Mouse (Mus musculus) embryonic facial prominence, embryonic 11.5 days (tissue): Measurements from ENCODE around the gene Dmbx1. TPM values are rescaled to one million over a fixed set of nuclear protein-coding genes. Genes with fewer than 3 reads are reported as not detected.

Experiments
- ATAC-seq: fragments of 200-750 bp; cut with Nextera tagmentation; replicated peaks from 2 replicates; pipeline ENCODE4 v1.8.0; 2017; ENCODE audit warnings: low read depth; ENCODE audit not compliant: insufficient number of reproducible peaks, low FRiP score, low TSS enrichment
- DNase-seq: peaks from one replicate; pipeline ENCODE4 v3.0.0-alpha.2; 2015; ENCODE audit warnings: low spot score
- H3K27ac ChIP-seq: fragments of 300-500 bp; sonication (generic); replicated peaks from 2 replicates; pipeline ENCODE4 v1.5.1; 2014; ENCODE audit warnings: mild to moderate bottlenecking, low read depth, low read length, control low read depth
- H3K27me3 ChIP-seq: fragments of 300-500 bp; sonication (generic); 2 replicates; pipeline ENCODE4 v1.6.1; 2014; ENCODE audit warnings: mild to moderate bottlenecking, low read length, moderate library complexity, mixed read lengths; ENCODE audit not compliant: control insufficient read depth, insufficient read depth
- H3K36me3 ChIP-seq: fragments of 300-500 bp; sonication (generic); replicated peaks from 2 replicates; pipeline ENCODE4 v1.6.1; 2014; ENCODE audit warnings: low read depth, mild to moderate bottlenecking, low read length, moderate library complexity, mixed read lengths; ENCODE audit not compliant: control insufficient read depth, insufficient read depth
- H3K4me1 ChIP-seq: fragments of 300-500 bp; sonication (generic); 2 replicates; pipeline ENCODE4 v1.6.1; 2014; ENCODE audit warnings: low read length, mixed read lengths; ENCODE audit not compliant: control insufficient read depth, insufficient read depth
- H3K4me2 ChIP-seq: fragments of 300-500 bp; sonication (generic); 2 replicates; pipeline ENCODE4 v1.6.1; 2014; ENCODE audit warnings: low read depth, mild to moderate bottlenecking, control low read depth, low read length, moderate library complexity
- H3K4me3 ChIP-seq: fragments of 300-500 bp; sonication (generic); 2 replicates; pipeline ENCODE4 v1.5.1; 2014; ENCODE audit warnings: low read depth, low read length, control low read depth
- H3K9ac ChIP-seq: fragments of 300-500 bp; sonication (generic); replicated peaks from 2 replicates; pipeline ENCODE4 v1.6.1; 2014; ENCODE audit warnings: mild to moderate bottlenecking, control low read depth, low read length
- H3K9me3 ChIP-seq: fragments of 300-500 bp; sonication (generic); replicated peaks from 2 replicates; pipeline ENCODE4 v1.6.1; 2016; ENCODE audit warnings: mild to moderate bottlenecking, low read length, inconsistent platforms, mixed read lengths; ENCODE audit not compliant: control insufficient read depth
- WGBS: fragments of 180-500 bp; shearing (Covaris S2); extraction: QIAGEN DNeasy Blood & Tissue Kit; methylation state at CpG from one replicate; pipeline ENCODE4 v1.1.7; 2014; 5-methylcytosine and 5-hydroxymethylcytosine counted together
- polyA plus RNA-seq: library from polyadenylated mRNA; unstranded; fragments of >200 nt; fragmentation: Nextera tagmentation; extraction: Ambion mirVana; gene quantifications from 2 replicates; pipeline ENCODE4 v1.2.1, GENCODE M21; 2014

The Dmbx1 gene
- polyA plus RNA-seq, 1 experiment from 2014 or later: 1.4 TPM

DNA sequence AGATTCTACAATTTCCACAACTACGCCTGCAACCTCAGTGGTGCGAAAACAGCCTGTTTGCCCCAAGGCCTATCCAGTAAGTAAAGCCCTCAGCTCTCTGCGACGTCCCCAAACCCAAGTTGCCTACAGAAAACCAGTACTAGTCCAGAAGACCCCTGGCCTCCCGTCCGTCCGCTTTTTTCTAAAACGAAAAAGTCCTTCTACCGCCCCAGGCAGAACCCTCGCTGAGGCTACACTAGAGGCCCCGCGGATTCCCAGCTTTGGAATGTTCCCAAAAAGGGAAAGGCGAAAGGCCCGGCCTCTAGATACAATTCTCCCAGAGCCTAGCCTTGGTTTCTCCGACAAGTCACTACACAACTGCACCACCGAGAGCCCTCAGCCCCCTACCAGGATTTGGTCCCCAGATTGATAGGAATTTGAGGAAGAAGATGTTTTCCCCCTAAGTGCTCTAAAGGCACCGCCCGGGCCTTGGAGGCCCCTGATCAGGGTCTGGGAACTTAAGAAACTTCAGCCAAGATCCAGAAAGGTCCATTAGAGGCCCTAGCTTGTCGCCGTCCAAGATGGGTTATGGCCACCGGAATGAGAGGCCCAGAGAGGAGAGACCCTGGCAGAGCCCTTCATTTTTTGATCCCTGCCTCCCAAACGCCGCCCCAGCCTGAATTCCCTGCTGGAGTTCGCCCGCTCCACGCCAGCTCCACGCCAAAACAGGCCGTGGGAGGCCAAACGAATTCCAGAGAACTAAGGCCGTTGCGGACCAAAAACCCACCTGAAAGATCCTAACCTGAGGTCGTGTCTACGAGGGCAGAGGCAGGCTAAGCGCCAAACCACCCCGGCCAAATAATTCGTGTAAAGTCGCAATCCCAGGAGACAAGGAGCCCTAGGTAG lies 1.2 kb downstream of the Dmbx1 start:
- peaks cover 91% of the 10 kb centered on the region for H3K27me3 ChIP-seq
- H3K9me3 ChIP-seq: no peaks in the 10 kb centered on the region
- no peak overlapping the region for H3K27ac ChIP-seq
- peak overlapping the region; percentile 78 for H3K4me2 ChIP-seq
- ATAC-seq: no peak
- peaks cover 5% of the 10 kb centered on the region; the same call in 1 of the 2 replicates for H3K4me1 ChIP-seq
- peak overlapping the region; percentile 28; the same call in 1 of the 2 replicates for H3K9ac ChIP-seq
- WGBS: 1% methylated on average over 37 of the region's 37 CpGs
- peak; percentile 54 for DNase-seq
- no peaks in the 10 kb centered on the region for H3K36me3 ChIP-seq
- H3K4me3 ChIP-seq: peak overlapping the region; percentile 34

- Histone ChIP-seq H3K9me3 (no peaks in the 10 kb centered on the region), H3K4me2 (peak overlapping the region; percentile 29; the same call in 1 of the 2 replicates), H3K9ac (no peak overlapping the region), H3K4me3 (no peak overlapping the region; the same call in 1 of the 2 replicates), H3K27me3 (peaks cover 91% of the 10 kb centered on the region), H3K4me1 (peaks cover 5% of the 10 kb centered on the region; the same call in 1 of the 2 replicates), H3K27ac (no peak overlapping the region), H3K36me3 (no peaks in the 10 kb centered on the region)
- 1% methylated on average over 19 of the region's 19 CpGs for WGBS
- ATAC-seq (no peak), DNase-seq (peak; percentile 19)
These were observed 2.4 kb downstream of the Dmbx1 start for GRCm38 (mm10) chr4:115937061-115937976.

- Histone ChIP-seq H3K4me3 (no peak overlapping the region; the same call in 1 of the 2 replicates), H3K36me3 (no peaks in the 10 kb centered on the region), H3K9me3 (no peaks in the 10 kb centered on the region), H3K27ac (no peak overlapping the region), H3K9ac (no peak overlapping the region), H3K27me3 (peaks cover 91% of the 10 kb centered on the region), H3K4me1 (peaks cover 5% of the 10 kb centered on the region; the same call in 1 of the 2 replicates), H3K4me2 (peak overlapping the region; percentile 29)
- ATAC-seq (no peak), DNase-seq (no peak)
- under 1% methylated on average over 20 of the region's 20 CpGs for WGBS
These were observed 3.1 kb downstream of the Dmbx1 start for GRCm38 (mm10) chr4:115936646-115937045.

- no peak overlapping the region for H3K9ac ChIP-seq
- no peak overlapping the region for H3K4me2 ChIP-seq
- H3K9me3 ChIP-seq: no peaks in the 10 kb centered on the region
- peaks cover 87% of the 10 kb centered on the region for H3K27me3 ChIP-seq
- no peak overlapping the region for H3K4me3 ChIP-seq
- no peaks in the 10 kb centered on the region for H3K36me3 ChIP-seq
- H3K27ac ChIP-seq: no peak overlapping the region
- no peak for ATAC-seq
- under 1% methylated on average over 36 of the region's 36 CpGs for WGBS
- H3K4me1 ChIP-seq: peaks cover 5% of the 10 kb centered on the region; the same call in 1 of the 2 replicates
- peak; percentile 28 for DNase-seq
These were observed 3.7 kb downstream of the Dmbx1 start for GRCm38 (mm10) chr4:115935835-115936581.

DNA sequence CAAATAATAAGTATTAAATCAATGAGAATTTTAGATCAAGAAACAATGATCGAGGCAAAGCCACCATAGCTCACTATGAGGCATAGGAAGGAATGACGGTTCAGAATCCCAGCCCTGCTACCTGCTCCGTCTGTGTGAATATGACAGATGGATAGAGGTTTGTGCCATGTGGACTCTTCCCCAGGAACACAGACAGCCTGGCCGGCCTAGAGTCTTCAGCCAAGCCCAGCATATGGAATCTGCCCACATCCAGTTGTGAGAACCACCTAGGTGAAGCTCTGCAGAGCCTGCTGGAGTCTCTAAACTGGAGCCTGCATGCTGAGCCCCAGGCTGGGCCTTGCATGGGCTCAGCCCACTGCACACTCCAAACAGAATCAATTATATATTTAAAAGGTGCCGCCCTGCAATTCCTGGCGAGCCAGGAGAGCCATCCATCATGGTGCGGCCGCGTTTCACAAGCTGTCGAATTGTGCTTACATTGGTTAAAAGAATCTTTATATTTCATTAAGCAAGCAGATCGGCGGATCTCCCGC lies 8.1 kb downstream of the Dmbx1 start:
- no peak for ATAC-seq
- 60% methylated on average over 13 of the region's 13 CpGs for WGBS
- H3K4me2 ChIP-seq: no peak overlapping the region

DNA sequence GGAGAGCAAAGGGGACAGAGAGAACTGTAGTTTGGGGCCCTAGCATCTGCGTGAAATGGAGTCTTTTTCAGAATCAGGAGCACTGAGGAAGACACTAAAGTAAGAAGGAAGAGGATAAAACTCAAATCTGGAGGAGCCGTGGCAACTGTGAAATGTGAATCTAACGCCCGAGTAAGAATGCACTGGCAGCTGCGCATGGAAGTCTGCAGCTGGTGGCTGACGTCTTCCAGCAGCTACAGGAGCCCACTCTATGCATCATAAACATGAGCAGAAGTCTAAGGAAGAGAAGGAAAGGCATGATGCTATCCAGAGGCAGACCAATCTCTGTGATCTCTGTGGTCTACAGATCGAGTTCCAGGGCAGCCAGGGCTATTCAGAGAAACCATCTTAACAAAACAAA lies 12.1 kb downstream of the Dmbx1 start:
- H3K9me3 ChIP-seq: no peaks in the 10 kb centered on the region
- no peak overlapping the region for H3K4me2 ChIP-seq
- no peak overlapping the region for H3K27ac ChIP-seq
- H3K4me1 ChIP-seq: no peaks in the 10 kb centered on the region
- 71% methylated on average over 7 of the region's 7 CpGs for WGBS
- no peaks in the 10 kb centered on the region for H3K36me3 ChIP-seq
- DNase-seq (no peak), ATAC-seq (no peak)
- H3K9ac ChIP-seq: no peak overlapping the region
- no peak overlapping the region for H3K4me3 ChIP-seq
- H3K27me3 ChIP-seq: peaks cover 18% of the 10 kb centered on the region

More for the DNA sequence above, 8.1 kb downstream of the Dmbx1 start:
- Histone ChIP-seq H3K4me1 (no peaks in the 10 kb centered on the region), H3K4me3 (no peak overlapping the region), H3K27me3 (peaks cover 56% of the 10 kb centered on the region), H3K27ac (no peak overlapping the region), H3K9ac (no peak overlapping the region), H3K36me3 (no peaks in the 10 kb centered on the region), H3K9me3 (no peaks in the 10 kb centered on the region)
- no peak for DNase-seq

GRCm38 (mm10) chr4:115923262-115923880 lies 16.4 kb downstream of the Dmbx1 start:
- no peak overlapping the region for H3K4me3 ChIP-seq
- 83% methylated on average over 16 of the region's 16 CpGs for WGBS

More at GRCm38 (mm10) chr4:115923262-115923880, 16.4 kb downstream of the Dmbx1 start:
- ATAC-seq (no peak), DNase-seq (no peak)
- no peak overlapping the region for H3K4me2 ChIP-seq
- no peak overlapping the region for H3K9ac ChIP-seq
- H3K27me3 ChIP-seq: peaks cover 2% of the 10 kb centered on the region; the same call in 1 of the 2 replicates
- H3K36me3 ChIP-seq: no peaks in the 10 kb centered on the region
- no peaks in the 10 kb centered on the region for H3K4me1 ChIP-seq
- no peak overlapping the region for H3K27ac ChIP-seq
- H3K9me3 ChIP-seq: no peaks in the 10 kb centered on the region
